Mouse (Mus musculus): ENCODE measurements around the gene Tmem165. TPM values are rescaled to one million over a fixed set of nuclear protein-coding genes. Genes with fewer than 3 reads are reported as not detected.

The Tmem165 gene
- polyA plus RNA-seq (2016; fragmentation: Nextera tagmentation; extraction: Ambion mirVana) = 67.7 and 79.7 TPM in 2 replicates

GRCm38 (mm10) chr5:76183750-76184261, at the start of gene Tmem165:
TSS of gene Tmem165 (plus strand) at chr5:76183880.
- whole genome bisulfite sequencing = 0% methylated on average over 62 of the region's 62 CpGs
- Histone ChIP-seq H3K27ac (peak within 1 kb of the TSS; percentile 98), H3K4me3 (peak within 1 kb of the TSS; percentile 96), H3K36me3 (peaks cover 11% of the 10 kb centered on the region), H3K27me3 (ENCODE audit: low read depth, poor library complexity, severe bottlenecking) (no peaks in the 10 kb centered on the region), H3K9me3 (replicated peaks) (no peaks in the 10 kb centered on the region), H3K4me1 (peaks cover 15% of the 10 kb centered on the region)
- DNase-seq (ENCODE audit: low spot score) = peak; percentile 95

DNA sequence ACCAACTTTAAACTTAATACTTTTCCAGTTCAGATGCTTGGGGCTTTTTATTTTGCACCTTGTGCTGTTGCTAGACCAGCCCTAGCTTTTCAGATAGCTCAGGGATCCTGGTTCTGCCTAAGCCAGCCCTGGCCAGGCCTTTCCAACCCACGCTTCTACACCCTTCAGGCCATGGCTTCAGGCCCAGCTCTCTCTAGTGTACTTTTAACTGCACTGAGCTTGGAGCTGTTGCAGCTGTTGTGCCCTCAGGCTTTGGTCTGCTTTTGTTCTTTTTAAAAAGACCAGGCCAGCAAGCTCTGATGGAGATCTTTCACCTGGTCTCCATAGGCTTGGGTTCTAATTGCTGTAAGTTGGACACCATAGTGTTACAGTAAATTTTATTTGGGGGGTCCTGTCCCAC, 48.0 kb upstream of the Tmem165 start:
- no peaks in the 10 kb centered on the region for H3K36me3 ChIP-seq

GRCm38 (mm10) chr5:76136271-76136670, 47.4 kb upstream of the Tmem165 start:
- no peak for DNase-seq (ENCODE audit: low spot score)
- no peak overlapping the region for H3K4me3 ChIP-seq
- 92% methylated on average over 3 of the region's 3 CpGs for WGBS

More for the DNA sequence above, 48.0 kb upstream of the Tmem165 start:
- H3K9me3 ChIP-seq (replicated peaks) = no peaks in the 10 kb centered on the region
- WGBS = 84% methylated on average over 1 of the region's 1 CpGs
- H3K4me1 ChIP-seq = peaks cover 9% of the 10 kb centered on the region
- no peak overlapping the region for H3K4me3 ChIP-seq
- H3K27me3 ChIP-seq (ENCODE audit: low read depth, poor library complexity, severe bottlenecking) = no peaks in the 10 kb centered on the region
- DNase-seq (ENCODE audit: low spot score) = no peak
- H3K27ac ChIP-seq = no peak overlapping the region

DNA sequence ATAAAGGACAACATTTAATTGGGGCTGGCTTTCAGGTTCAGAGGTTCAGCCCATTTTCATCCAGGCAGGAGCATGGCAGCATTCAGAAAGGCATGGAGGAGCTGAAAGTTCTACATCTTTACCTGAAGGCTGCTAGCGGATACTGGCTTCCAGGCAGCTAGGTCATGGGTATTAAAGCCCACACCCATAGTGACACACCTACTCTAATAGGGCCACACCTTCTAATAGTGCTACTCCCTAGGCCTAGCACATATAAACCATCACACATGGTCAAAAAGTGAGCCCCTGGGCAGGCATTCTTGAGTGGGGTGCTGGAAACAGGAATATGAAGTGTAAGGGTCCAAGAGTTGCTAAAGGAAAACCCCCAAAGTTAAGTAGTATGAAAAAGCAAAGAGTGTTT, 46.1 kb upstream of the Tmem165 start:
- no peaks in the 10 kb centered on the region for H3K36me3 ChIP-seq
- WGBS = 92% methylated on average over 1 of the region's 1 CpGs
- H3K27ac ChIP-seq = no peak overlapping the region
- no peaks in the 10 kb centered on the region for H3K27me3 ChIP-seq (ENCODE audit: low read depth, poor library complexity, severe bottlenecking)
- no peak for DNase-seq (ENCODE audit: low spot score)
- peaks cover 9% of the 10 kb centered on the region for H3K4me1 ChIP-seq
- H3K9me3 ChIP-seq (replicated peaks) = no peaks in the 10 kb centered on the region
- no peak overlapping the region for H3K4me3 ChIP-seq

More at GRCm38 (mm10) chr5:76136271-76136670, 47.4 kb upstream of the Tmem165 start:
- H3K27me3 ChIP-seq (ENCODE audit: low read depth, poor library complexity, severe bottlenecking) = no peaks in the 10 kb centered on the region
- H3K27ac ChIP-seq = no peak overlapping the region
- no peaks in the 10 kb centered on the region for H3K9me3 ChIP-seq (replicated peaks)
- no peaks in the 10 kb centered on the region for H3K36me3 ChIP-seq
- H3K4me1 ChIP-seq = peaks cover 9% of the 10 kb centered on the region

DNA sequence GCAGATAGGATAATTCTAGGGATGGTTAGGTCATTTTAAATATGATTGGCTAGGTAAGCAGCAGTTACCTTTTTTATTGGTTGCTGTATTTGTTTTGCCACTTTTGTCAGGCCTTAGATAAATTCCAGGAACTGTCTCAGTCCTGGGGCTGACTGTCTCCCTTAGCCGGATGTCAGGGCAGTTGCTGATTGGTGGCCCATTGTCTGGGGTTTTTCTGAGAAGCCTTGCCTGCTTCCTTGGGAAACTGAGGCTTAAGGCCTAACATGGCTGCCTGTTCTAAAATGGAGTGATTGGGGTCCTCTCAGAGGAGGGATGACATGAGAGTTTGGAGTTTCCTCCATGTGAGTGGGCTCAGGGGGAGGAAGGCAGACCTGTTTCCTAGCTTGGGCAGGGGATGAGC, 45.6 kb upstream of the Tmem165 start:
- Histone ChIP-seq H3K27me3 (ENCODE audit: low read depth, poor library complexity, severe bottlenecking) (no peaks in the 10 kb centered on the region), H3K9me3 (replicated peaks) (no peaks in the 10 kb centered on the region), H3K4me3 (no peak overlapping the region), H3K36me3 (no peaks in the 10 kb centered on the region), H3K4me1 (peaks cover 9% of the 10 kb centered on the region), H3K27ac (no peak overlapping the region)
- WGBS = 95% methylated on average over 1 of the region's 1 CpGs
- DNase-seq (ENCODE audit: low spot score) = no peak

DNA sequence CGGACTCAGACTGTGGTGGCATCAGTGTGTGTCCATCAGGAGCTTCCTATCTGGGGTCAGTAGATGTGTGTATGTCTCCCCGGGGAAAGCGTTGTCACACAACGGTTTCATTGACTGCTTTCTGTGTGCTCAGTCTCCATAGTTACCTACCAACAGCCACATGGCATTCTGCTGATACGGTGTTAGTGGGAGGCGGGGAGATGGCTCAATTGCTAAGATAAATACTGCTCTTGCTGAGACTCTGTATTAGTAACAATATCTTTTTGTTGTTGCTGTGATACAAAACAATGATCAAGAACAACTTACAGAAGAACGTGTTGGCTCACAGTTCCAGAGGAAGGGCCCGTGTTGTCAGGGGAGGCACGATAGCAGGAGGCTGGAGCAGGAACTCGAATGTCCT, 45.2 kb upstream of the Tmem165 start:
- no peaks in the 10 kb centered on the region for H3K9me3 ChIP-seq (replicated peaks)
- DNase-seq (ENCODE audit: low spot score) = no peak

DNA sequence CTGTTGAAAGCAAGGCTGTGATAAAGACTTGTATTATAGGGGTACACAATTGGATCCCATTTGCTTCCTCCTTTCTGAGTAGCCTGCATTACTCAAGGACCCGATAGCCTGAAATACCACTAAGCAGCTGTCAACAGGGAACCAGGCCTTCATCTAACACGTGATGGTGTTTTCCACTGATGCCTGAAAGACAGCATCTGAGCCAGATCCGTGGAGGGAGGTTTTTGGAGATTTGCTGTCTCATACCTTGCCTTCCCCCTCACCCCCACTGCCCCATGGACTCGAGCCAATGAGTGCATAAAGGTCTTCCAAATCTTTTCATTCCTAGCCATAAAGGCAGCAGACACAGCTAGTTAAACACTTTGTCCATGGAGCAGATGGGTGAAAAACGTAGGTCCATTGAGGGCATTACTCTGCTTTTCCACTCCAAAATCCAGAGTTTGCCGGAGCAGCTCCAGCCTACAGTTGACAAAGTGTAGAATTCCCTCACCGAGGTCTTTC, 44.5 kb upstream of the Tmem165 start:
- no peaks in the 10 kb centered on the region for H3K9me3 ChIP-seq (replicated peaks)
- H3K4me3 ChIP-seq = peak overlapping the region; percentile 79; the same call in 1 of the 2 replicates
- no peaks in the 10 kb centered on the region for H3K36me3 ChIP-seq
- no peaks in the 10 kb centered on the region for H3K27me3 ChIP-seq (ENCODE audit: low read depth, poor library complexity, severe bottlenecking)
- 0 out of 2 replicates have a peak overlapping the region, but pooled peaks have one; percentile 97 for H3K27ac ChIP-seq
- 56% methylated on average over 7 of the region's 7 CpGs for WGBS
- DNase-seq (ENCODE audit: low spot score) = no peak
- peaks cover 9% of the 10 kb centered on the region for H3K4me1 ChIP-seq

More for the DNA sequence above, 45.2 kb upstream of the Tmem165 start:
- Histone ChIP-seq H3K36me3 (no peaks in the 10 kb centered on the region), H3K27ac (no peak overlapping the region), H3K4me1 (peaks cover 9% of the 10 kb centered on the region), H3K4me3 (no peak overlapping the region), H3K27me3 (ENCODE audit: low read depth, poor library complexity, severe bottlenecking) (no peaks in the 10 kb centered on the region)
- WGBS = 89% methylated on average over 10 of the region's 10 CpGs

DNA sequence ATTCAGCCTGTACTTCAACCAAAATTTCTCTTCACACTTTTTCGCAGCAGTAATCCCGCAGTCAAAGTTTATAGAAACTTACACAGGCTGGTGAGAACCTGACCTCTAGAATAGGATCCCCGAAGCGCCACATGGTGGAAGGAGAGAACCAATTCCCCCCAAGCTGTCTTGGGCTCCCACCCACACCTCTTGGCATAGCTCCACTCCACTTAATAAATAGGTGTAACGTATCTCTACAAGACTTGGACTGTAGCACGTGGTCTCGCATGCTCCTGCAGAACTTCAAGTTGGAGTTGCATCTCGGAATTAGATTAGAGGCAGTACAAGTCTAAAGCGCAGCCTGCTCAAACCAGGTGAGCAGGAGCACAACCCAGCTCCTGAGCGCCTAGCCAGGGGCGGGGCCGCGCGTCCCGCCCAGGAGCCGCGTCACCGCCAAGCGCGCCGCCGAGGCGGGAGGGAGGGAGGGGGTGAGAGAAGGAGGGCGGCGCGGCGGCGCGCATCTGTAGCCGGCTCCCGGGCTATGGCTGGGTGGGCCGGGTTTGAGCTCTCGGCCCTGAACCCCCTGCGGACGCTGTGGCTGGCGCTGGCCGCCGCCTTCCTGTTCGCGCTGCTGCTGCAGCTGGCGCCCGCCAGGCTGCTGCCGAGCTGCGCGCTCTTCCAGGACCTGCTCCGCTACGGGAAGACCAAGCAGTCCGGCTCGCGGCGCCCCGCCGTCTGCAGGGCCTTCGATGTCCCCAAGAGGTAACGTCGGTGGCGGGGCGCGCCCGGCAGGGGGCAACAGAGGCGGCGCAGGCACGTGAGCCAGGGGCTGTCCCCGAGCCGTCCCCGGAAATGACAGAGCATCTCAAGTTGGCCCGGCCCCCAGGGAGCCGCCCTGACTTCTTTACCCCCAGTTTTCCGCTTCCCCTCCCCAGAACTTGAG, 43.6 kb upstream of the Tmem165 start, which contains the start of gene Srd5a3:
Gene Srd5a3, plus strand, starts transcription at position 464 of the 922 bp plus-strand sequence.
- Histone ChIP-seq H3K36me3 (no peaks in the 10 kb centered on the region), H3K4me3 (peak within 1 kb of the TSS; percentile 79), H3K4me1 (peaks cover 9% of the 10 kb centered on the region), H3K27me3 (ENCODE audit: low read depth, poor library complexity, severe bottlenecking) (no peaks in the 10 kb centered on the region), H3K27ac (peak within 1 kb of the TSS; percentile 97), H3K9me3 (replicated peaks) (no peaks in the 10 kb centered on the region)
- WGBS = 1% methylated on average over 60 of the region's 69 CpGs
- peak; percentile 95 for DNase-seq (ENCODE audit: low spot score)

- H3K36me3 ChIP-seq = no peaks in the 10 kb centered on the region
- no peak for DNase-seq (ENCODE audit: low spot score)
- H3K27ac ChIP-seq = peak overlapping the region; percentile 97
- peak overlapping the region; percentile 79 for H3K4me3 ChIP-seq
- peaks cover 9% of the 10 kb centered on the region for H3K4me1 ChIP-seq
- WGBS = 12% methylated on average over 9 of the region's 9 CpGs
- no peaks in the 10 kb centered on the region for H3K27me3 ChIP-seq (ENCODE audit: low read depth, poor library complexity, severe bottlenecking)
- no peaks in the 10 kb centered on the region for H3K9me3 ChIP-seq (replicated peaks)
Observed at GRCm38 (mm10) chr5:76140730-76141066, 43.0 kb upstream of the Tmem165 start.

DNA sequence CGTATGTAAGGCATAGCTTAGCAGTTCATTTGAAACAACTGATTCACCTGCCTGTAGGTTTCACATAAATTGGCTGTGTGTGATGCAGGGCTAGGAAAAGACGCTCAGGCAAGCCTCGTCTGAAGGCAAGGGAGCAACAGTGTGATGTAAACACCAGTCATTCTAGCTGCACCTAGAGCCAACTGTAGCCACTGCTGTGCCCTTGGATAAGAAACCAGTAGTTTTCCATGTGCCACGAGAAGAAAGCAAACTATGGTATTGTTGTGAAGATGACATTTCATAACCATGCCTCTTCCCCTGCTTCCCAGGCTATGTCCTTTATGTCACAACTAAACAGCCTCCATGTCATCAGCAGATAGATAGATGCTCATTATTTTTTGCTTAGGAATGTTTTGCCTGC, 40.3 kb upstream of the Tmem165 start:
- no peaks in the 10 kb centered on the region for H3K36me3 ChIP-seq
- H3K27me3 ChIP-seq (ENCODE audit: low read depth, poor library complexity, severe bottlenecking) = no peaks in the 10 kb centered on the region
- 88% methylated on average over 4 of the region's 4 CpGs for WGBS
- no peaks in the 10 kb centered on the region for H3K9me3 ChIP-seq (replicated peaks)
- DNase-seq (ENCODE audit: low spot score) = no peak
- no peak overlapping the region for H3K4me3 ChIP-seq
- H3K27ac ChIP-seq = no peak overlapping the region
- H3K4me1 ChIP-seq = peaks cover 9% of the 10 kb centered on the region

- Histone ChIP-seq H3K4me1 (no peaks in the 10 kb centered on the region), H3K4me3 (no peak overlapping the region), H3K36me3 (peaks cover 19% of the 10 kb centered on the region), H3K27me3 (ENCODE audit: low read depth, poor library complexity, severe bottlenecking) (no peaks in the 10 kb centered on the region), H3K27ac (no peak overlapping the region), H3K9me3 (replicated peaks) (no peaks in the 10 kb centered on the region)
- WGBS = 93% methylated on average over 1 of the region's 1 CpGs
- DNase-seq (ENCODE audit: low spot score) = no peak
Observed at GRCm38 (mm10) chr5:76146401-76146800, 37.3 kb upstream of the Tmem165 start.

GRCm38 (mm10) chr5:76149436-76149835, 34.2 kb upstream of the Tmem165 start:
- WGBS = 89% methylated on average over 6 of the region's 6 CpGs
- Histone ChIP-seq H3K4me3 (no peak overlapping the region), H3K9me3 (replicated peaks) (no peaks in the 10 kb centered on the region), H3K4me1 (no peaks in the 10 kb centered on the region), H3K27me3 (ENCODE audit: low read depth, poor library complexity, severe bottlenecking) (no peaks in the 10 kb centered on the region), H3K27ac (no peak overlapping the region), H3K36me3 (peaks cover 33% of the 10 kb centered on the region)
- DNase-seq (ENCODE audit: low spot score) = no peak

- Histone ChIP-seq H3K36me3 (peaks cover 49% of the 10 kb centered on the region), H3K4me3 (no peak overlapping the region), H3K27ac (no peak overlapping the region), H3K27me3 (ENCODE audit: low read depth, poor library complexity, severe bottlenecking) (no peaks in the 10 kb centered on the region), H3K9me3 (replicated peaks) (no peaks in the 10 kb centered on the region), H3K4me1 (no peaks in the 10 kb centered on the region)
- DNase-seq (ENCODE audit: low spot score) = no peak
- WGBS = 92% methylated on average over 6 of the region's 6 CpGs
Observed at GRCm38 (mm10) chr5:76152956-76153355, 30.7 kb upstream of the Tmem165 start.

All from limb, embryonic 10.5 days (tissue).